Mouse (Mus musculus): ENCODE results near the gene Nfix. TPM values are rescaled to one million over a fixed set of nuclear protein-coding genes. Genes with fewer than 3 reads are reported as not detected.

Gene Nfix
- polyA plus RNA-seq, 1 experiment from 2014 or later = 16.3 TPM

DNA sequence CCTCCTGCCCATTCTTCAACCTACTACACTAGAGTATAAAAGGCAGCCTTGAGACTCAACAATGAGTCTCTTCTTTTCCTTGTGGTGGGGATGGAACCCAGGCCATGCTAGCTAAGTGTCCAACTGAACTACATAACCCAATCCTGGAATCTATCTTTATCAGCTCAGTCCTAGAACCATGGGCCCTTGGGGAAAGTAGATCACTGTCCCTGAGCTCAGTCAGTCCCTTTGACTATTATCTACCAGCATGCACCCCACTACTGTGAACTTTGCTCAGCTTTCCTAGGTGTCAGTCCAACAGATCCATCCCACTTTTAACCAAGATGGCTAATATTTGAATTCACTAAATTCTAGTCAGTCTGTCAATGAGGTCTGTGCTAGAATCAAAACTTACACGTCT is 41.4 kb upstream of the Nfix start:
- Histone ChIP-seq H3K27me3 (ENCODE audit: control insufficient read depth, insufficient read depth, low read length) (no peaks in the 10 kb centered on the region), H3K4me2 (ENCODE audit: low read length) (0 out of 2 replicates have a peak overlapping the region, but pooled peaks have one; percentile 72), H3K4me1 (ENCODE audit: control insufficient read depth in 2 of 2, insufficient read depth in 2 of 2, low read length in 2 of 2) (peaks cover 7 to 28% of the 10 kb centered on the region in 2 experiments), H3K9me3 (ENCODE audit: control insufficient read depth, low read length) (no peaks in the 10 kb centered on the region), H3K9ac (ENCODE audit: low read length) (no peak overlapping the region), H3K36me3 (ENCODE audit: control insufficient read depth, insufficient read depth, low read length) (peaks cover 76% of the 10 kb centered on the region), H3K27ac (replicated peaks in 1 of 2; ENCODE audit: control insufficient read depth in 1 of 2, insufficient read depth in 1 of 2, low read depth in 2 of 2, low read length in 2 of 2) (0 out of 4 replicates have a peak overlapping the region, but pooled peaks of 1 of the 2 experiments have one; percentile 85), H3K4me3 (ENCODE audit: control insufficient read depth in 1 of 2, insufficient read depth in 1 of 2, low read depth in 1 of 2, low read length in 2 of 2) (no peak overlapping the region)
- WGBS = 71% methylated on average over 1 of the region's 1 CpGs
- no peak for ATAC-seq (ENCODE audit: insufficient number of reproducible peaks, insufficient read depth, low FRiP score, low read depth)

DNA sequence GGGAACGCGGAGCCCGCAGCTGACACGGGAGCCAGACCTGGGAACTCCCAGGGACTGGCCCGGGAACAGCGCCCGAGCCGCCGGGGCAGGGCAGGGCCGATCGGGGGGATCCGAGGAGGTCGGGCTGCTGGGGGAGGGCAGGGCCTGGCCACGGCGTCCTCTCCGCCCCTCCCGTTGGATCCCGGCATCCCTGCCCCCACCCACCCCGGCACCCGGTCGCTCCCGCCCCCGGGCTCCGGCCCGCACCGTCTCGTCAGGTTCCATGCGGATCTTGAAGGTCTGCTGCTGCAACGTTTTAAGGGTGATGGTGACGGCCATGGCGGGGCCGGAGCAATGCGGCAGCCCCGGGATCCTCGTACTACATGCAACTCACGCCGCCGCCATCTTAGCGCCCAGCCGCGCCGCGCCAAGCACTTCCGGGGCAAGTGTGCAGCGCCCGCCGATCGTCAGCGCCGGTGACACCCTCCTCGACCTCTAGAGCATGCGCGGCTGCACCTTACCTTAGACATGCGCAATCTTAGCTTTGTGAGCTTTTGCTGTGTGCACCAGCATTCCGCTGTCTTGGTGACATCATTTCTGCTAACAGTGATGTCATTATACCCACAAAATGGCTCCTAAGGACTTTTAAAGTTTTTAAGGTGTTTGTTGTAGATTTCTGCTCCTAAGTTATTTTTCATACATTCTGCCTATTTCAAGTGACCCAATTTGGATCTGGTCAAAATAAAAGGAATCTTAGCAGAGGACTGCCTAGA is 40.3 kb upstream of the Nfix start, which contains the start of gene Rad23a:
Gene Rad23a, minus strand, starts transcription at position 418 of the 752 bp plus-strand sequence.
- H3K4me1 ChIP-seq (ENCODE audit: control insufficient read depth in 2 of 2, insufficient read depth in 2 of 2, low read length in 2 of 2) = peaks cover 10 to 34% of the 10 kb centered on the region in 2 experiments
- WGBS = under 1% methylated on average over 48 of the region's 55 CpGs
- H3K4me3 ChIP-seq (ENCODE audit: control insufficient read depth in 1 of 2, insufficient read depth in 1 of 2, low read depth in 1 of 2, low read length in 2 of 2) = peak within 1 kb of the TSS; percentile 77 to 91
- H3K9ac ChIP-seq (ENCODE audit: low read length) = peak within 1 kb of the TSS; percentile 86
- peak within 1 kb of the TSS; percentile 72 for H3K4me2 ChIP-seq (ENCODE audit: low read length)
- H3K27ac ChIP-seq (replicated peaks in 1 of 2; ENCODE audit: control insufficient read depth in 1 of 2, insufficient read depth in 1 of 2, low read depth in 2 of 2, low read length in 2 of 2) = peak within 1 kb of the TSS; percentile 81 to 85
- peak; percentile 91 for ATAC-seq (ENCODE audit: insufficient number of reproducible peaks, insufficient read depth, low FRiP score, low read depth)
- H3K9me3 ChIP-seq (ENCODE audit: control insufficient read depth, low read length) = no peaks in the 10 kb centered on the region
- H3K27me3 ChIP-seq (ENCODE audit: control insufficient read depth, insufficient read depth, low read length) = no peaks in the 10 kb centered on the region
- peaks cover 83% of the 10 kb centered on the region for H3K36me3 ChIP-seq (ENCODE audit: control insufficient read depth, insufficient read depth, low read length)

DNA sequence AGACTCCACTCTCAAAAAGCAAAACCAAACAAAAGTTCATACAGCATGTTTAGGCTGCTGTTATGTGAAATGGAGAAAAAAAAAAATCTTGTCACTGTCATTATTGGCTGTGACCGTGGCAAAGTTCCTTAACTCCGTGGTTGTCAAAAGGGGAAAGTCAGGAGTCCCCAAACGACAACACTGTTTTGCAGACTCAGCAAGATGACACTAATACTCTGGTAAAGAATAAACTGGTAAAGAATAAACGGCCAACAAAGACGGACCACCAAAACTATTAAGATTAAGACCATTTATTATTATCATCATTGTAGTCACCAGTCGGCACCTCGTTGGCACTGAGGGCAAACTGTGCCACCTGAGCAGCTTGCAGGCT is 39.7 kb upstream of the Nfix start:
- H3K27me3 ChIP-seq (ENCODE audit: control insufficient read depth, insufficient read depth, low read length) = no peaks in the 10 kb centered on the region
- peak overlapping the region; percentile 77 to 91 for H3K4me3 ChIP-seq (ENCODE audit: control insufficient read depth in 1 of 2, insufficient read depth in 1 of 2, low read depth in 1 of 2, low read length in 2 of 2)
- peaks cover 13 to 34% of the 10 kb centered on the region in 2 experiments for H3K4me1 ChIP-seq (ENCODE audit: control insufficient read depth in 2 of 2, insufficient read depth in 2 of 2, low read length in 2 of 2)
- H3K9me3 ChIP-seq (ENCODE audit: control insufficient read depth, low read length) = no peaks in the 10 kb centered on the region
- H3K4me2 ChIP-seq (ENCODE audit: low read length) = peak overlapping the region; percentile 72
- peak overlapping the region; percentile 67 to 85 for H3K27ac ChIP-seq (replicated peaks in 1 of 2; ENCODE audit: control insufficient read depth in 1 of 2, insufficient read depth in 1 of 2, low read depth in 2 of 2, low read length in 2 of 2)
- peak overlapping the region; percentile 86 for H3K9ac ChIP-seq (ENCODE audit: low read length)
- H3K36me3 ChIP-seq (ENCODE audit: control insufficient read depth, insufficient read depth, low read length) = peaks cover 83% of the 10 kb centered on the region
- ATAC-seq (ENCODE audit: insufficient number of reproducible peaks, insufficient read depth, low FRiP score, low read depth) = no peak
- WGBS = 2% methylated on average over 7 of the region's 7 CpGs

DNA sequence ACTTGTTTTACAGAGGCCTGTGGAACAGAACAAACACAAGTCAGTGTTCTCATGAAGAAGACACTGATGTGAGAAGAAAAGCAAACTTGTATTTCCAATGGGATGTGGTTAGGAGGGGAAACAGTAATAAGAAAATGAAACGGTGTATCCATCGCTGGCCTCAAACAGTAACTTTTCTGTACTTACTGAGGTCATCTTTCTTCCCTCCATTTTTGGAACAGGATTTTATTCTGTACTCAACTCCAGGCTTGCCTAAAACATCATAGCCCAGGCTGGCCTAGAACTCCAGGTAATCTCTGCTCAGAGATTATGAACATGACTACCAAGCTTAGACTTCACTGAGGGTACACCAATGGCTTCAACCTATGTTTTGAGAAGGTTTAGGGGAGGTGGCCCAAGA is 39.3 kb upstream of the Nfix start:
- 92% methylated on average over 2 of the region's 2 CpGs for WGBS

DNA sequence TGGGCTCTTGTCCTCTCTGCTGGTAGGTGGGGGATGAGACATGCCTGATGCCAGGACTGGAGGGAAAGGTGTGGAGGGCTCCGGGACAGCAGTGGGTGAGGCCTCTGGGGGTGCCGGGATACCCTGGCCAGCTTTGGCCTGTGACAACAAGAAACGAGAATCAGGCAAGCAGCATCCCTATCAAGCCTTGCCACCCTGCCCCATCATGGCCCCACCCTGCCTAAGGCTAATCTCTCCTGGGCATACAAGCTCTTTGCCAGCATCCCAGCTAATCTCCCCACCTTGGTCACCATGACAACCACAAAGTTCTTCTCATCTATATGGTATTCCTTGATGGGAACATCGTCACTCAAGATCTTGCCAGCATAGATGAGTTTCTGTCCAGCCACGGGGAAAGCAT is 38.4 kb upstream of the Nfix start:
- no peak for ATAC-seq (ENCODE audit: insufficient number of reproducible peaks, insufficient read depth, low FRiP score, low read depth)
- H3K4me2 ChIP-seq (ENCODE audit: low read length) = no peak overlapping the region
- H3K9ac ChIP-seq (ENCODE audit: low read length) = no peak overlapping the region
- no peak overlapping the region for H3K4me3 ChIP-seq (ENCODE audit: control insufficient read depth in 1 of 2, insufficient read depth in 1 of 2, low read depth in 1 of 2, low read length in 2 of 2)
- no peak overlapping the region for H3K27ac ChIP-seq (replicated peaks in 1 of 2; ENCODE audit: control insufficient read depth in 1 of 2, insufficient read depth in 1 of 2, low read depth in 2 of 2, low read length in 2 of 2)
- H3K9me3 ChIP-seq (ENCODE audit: control insufficient read depth, low read length) = no peaks in the 10 kb centered on the region
- H3K27me3 ChIP-seq (ENCODE audit: control insufficient read depth, insufficient read depth, low read length) = no peaks in the 10 kb centered on the region
- H3K36me3 ChIP-seq (ENCODE audit: control insufficient read depth, insufficient read depth, low read length) = peaks cover 83% of the 10 kb centered on the region
- peaks cover 10 to 28% of the 10 kb centered on the region in 2 experiments for H3K4me1 ChIP-seq (ENCODE audit: control insufficient read depth in 2 of 2, insufficient read depth in 2 of 2, low read length in 2 of 2)
- 86% methylated on average over 5 of the region's 5 CpGs for WGBS

More for the DNA sequence above, 39.3 kb upstream of the Nfix start:
- Histone ChIP-seq H3K4me1 (ENCODE audit: control insufficient read depth in 2 of 2, insufficient read depth in 2 of 2, low read length in 2 of 2) (peaks cover 11 to 34% of the 10 kb centered on the region in 2 experiments), H3K4me3 (ENCODE audit: control insufficient read depth in 1 of 2, insufficient read depth in 1 of 2, low read depth in 1 of 2, low read length in 2 of 2) (peak overlapping the region in 1 of 2 experiments; percentile 77; a peak in 3 of 4 replicates), H3K36me3 (ENCODE audit: control insufficient read depth, insufficient read depth, low read length) (peaks cover 83% of the 10 kb centered on the region), H3K27me3 (ENCODE audit: control insufficient read depth, insufficient read depth, low read length) (no peaks in the 10 kb centered on the region), H3K9ac (ENCODE audit: low read length) (peak overlapping the region; percentile 86), H3K4me2 (ENCODE audit: low read length) (peak overlapping the region; percentile 72), H3K9me3 (ENCODE audit: control insufficient read depth, low read length) (no peaks in the 10 kb centered on the region), H3K27ac (replicated peaks in 1 of 2; ENCODE audit: control insufficient read depth in 1 of 2, insufficient read depth in 1 of 2, low read depth in 2 of 2, low read length in 2 of 2) (peak overlapping the region in 1 of 2 experiments; percentile 85; a peak in 1 of 4 replicates)
- ATAC-seq (ENCODE audit: insufficient number of reproducible peaks, insufficient read depth, low FRiP score, low read depth) = no peak

DNA sequence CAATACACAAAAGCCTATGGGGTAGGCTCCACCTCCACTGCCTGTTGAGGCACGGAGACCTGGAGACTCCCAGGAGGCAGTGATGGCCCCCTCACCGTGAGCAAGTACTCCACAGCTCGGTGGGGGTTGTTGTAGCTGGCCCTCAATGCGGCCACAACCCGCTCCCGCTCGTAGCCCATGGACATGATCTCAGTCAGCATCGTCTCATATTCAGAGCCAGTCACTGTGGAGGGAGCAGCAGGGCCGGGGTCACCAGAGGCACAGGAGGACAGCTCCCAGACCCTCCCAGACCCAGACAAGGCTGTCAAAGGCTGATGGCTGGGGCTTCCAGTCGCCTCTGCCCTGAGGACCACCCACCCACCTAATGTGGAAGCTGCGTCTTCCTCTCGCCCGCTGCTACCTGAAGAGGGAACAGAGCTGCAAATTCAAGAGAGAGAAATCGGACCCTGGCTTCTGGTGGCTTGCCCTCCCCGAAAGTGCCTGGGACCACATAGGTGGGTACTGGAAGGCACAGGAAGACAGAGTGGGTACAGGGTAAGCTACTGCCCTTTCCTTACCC is 37.8 kb upstream of the Nfix start:
- no peak overlapping the region for H3K9ac ChIP-seq (ENCODE audit: low read length)
- H3K4me3 ChIP-seq (ENCODE audit: control insufficient read depth in 1 of 2, insufficient read depth in 1 of 2, low read depth in 1 of 2, low read length in 2 of 2) = no peak overlapping the region
- no peaks in the 10 kb centered on the region for H3K27me3 ChIP-seq (ENCODE audit: control insufficient read depth, insufficient read depth, low read length)
- H3K4me2 ChIP-seq (ENCODE audit: low read length) = no peak overlapping the region
- no peak overlapping the region for H3K27ac ChIP-seq (replicated peaks in 1 of 2; ENCODE audit: control insufficient read depth in 1 of 2, insufficient read depth in 1 of 2, low read depth in 2 of 2, low read length in 2 of 2)
- 84% methylated on average over 15 of the region's 15 CpGs for WGBS
- no peaks in the 10 kb centered on the region for H3K9me3 ChIP-seq (ENCODE audit: control insufficient read depth, low read length)
- peaks cover 78% of the 10 kb centered on the region for H3K36me3 ChIP-seq (ENCODE audit: control insufficient read depth, insufficient read depth, low read length)
- ATAC-seq (ENCODE audit: insufficient number of reproducible peaks, insufficient read depth, low FRiP score, low read depth) = no peak
- peaks cover 10 to 25% of the 10 kb centered on the region in 2 experiments for H3K4me1 ChIP-seq (ENCODE audit: control insufficient read depth in 2 of 2, insufficient read depth in 2 of 2, low read length in 2 of 2)

DNA sequence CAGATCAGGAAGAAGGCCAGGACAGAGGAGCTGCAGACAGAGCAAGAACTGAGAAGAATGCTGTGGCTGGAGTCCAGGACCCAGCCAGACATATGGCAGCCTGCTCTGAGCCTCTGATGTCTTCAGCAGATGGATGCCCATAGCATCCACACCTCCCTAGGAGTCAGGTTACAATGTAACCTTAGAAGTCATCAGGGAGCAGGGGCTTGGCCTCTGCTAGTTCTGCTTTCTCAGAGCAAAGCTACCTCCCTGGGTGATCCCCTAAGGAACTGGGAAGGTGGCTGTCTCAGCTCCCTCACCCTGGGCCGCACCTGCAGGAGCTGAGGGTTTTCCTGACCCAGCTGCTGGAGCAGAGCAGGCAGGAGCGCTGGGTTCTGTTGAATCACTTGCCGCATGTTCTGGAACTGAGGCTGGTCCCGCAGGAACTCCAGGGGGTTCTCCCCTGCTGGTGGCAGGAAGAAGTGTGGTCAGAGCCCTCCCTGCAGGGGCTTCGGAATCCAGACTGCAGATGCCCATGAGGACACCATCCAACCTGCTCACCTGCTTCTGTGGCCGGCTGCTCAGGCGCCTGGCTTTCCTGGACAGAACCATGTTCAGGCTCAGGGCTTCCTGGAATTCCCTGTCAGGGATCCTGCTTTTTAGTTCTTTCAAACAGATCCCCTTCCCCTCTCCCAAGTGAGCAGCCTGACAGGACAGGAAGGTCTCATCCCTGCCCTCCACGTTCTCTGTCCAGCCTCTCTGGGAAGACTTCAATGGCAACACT is 37.2 kb upstream of the Nfix start:
- ATAC-seq (ENCODE audit: insufficient number of reproducible peaks, insufficient read depth, low FRiP score, low read depth) = no peak
- Histone ChIP-seq H3K9me3 (ENCODE audit: control insufficient read depth, low read length) (no peaks in the 10 kb centered on the region), H3K4me2 (ENCODE audit: low read length) (no peak overlapping the region), H3K4me3 (ENCODE audit: control insufficient read depth in 1 of 2, insufficient read depth in 1 of 2, low read depth in 1 of 2, low read length in 2 of 2) (no peak overlapping the region), H3K27me3 (ENCODE audit: control insufficient read depth, insufficient read depth, low read length) (no peaks in the 10 kb centered on the region), H3K4me1 (ENCODE audit: control insufficient read depth in 2 of 2, insufficient read depth in 2 of 2, low read length in 2 of 2) (peaks cover 10 to 29% of the 10 kb centered on the region in 2 experiments), H3K9ac (ENCODE audit: low read length) (no peak overlapping the region), H3K36me3 (ENCODE audit: control insufficient read depth, insufficient read depth, low read length) (peaks cover 71% of the 10 kb centered on the region), H3K27ac (replicated peaks in 1 of 2; ENCODE audit: control insufficient read depth in 1 of 2, insufficient read depth in 1 of 2, low read depth in 2 of 2, low read length in 2 of 2) (no peak overlapping the region)
- 60% methylated on average over 8 of the region's 8 CpGs for WGBS
